Mouse (Mus musculus) myocyte (in vitro differentiated cells): ENCODE results near the gene Ccdc88b. TPM values are rescaled to one million over a fixed set of nuclear protein-coding genes. Genes with fewer than 3 reads are reported as not detected.

ENCODE experiments used
- H3K27me3 ChIP-seq: one replicate; pipeline ENCODE4 v1.6.1; 2011; ENCODE audit not compliant: control insufficient read depth, insufficient read depth, insufficient read length
- H3K36me3 ChIP-seq: one replicate; pipeline ENCODE4 v1.6.1; 2011; ENCODE audit not compliant: control insufficient read depth, insufficient read depth
- H3K4me2 ChIP-seq: one replicate; pipeline ENCODE4 v1.6.1; 2011; ENCODE audit warnings: low read depth, control low read depth
- H3K4me3 ChIP-seq: one replicate; pipeline ENCODE4 v1.5.1; 2011; ENCODE audit warnings: mild to moderate bottlenecking, control low read depth, moderate library complexity
- H3K79me2 ChIP-seq: one replicate; pipeline ENCODE4 v1.6.1; 2011; ENCODE audit not compliant: control insufficient read depth, insufficient read depth
- H3ac ChIP-seq: one replicate; pipeline ENCODE4 v1.6.1; 2011; ENCODE audit not compliant: control insufficient read depth, insufficient read length
- CEBPB ChIP-seq: IDR thresholded peaks from 2 replicates; pipeline ENCODE4 v1.6.1; 2011; ENCODE audit warnings: mild to moderate bottlenecking, moderate library complexity; ENCODE audit not compliant: poor library complexity, insufficient read depth, severe bottlenecking
- E2F4 ChIP-seq: IDR thresholded peaks from one replicate; pipeline ENCODE4 v1.6.1; 2011; ENCODE audit warnings: mild to moderate bottlenecking, control low read depth, moderate library complexity; ENCODE audit not compliant: insufficient read depth
- MAX ChIP-seq: IDR thresholded peaks from one replicate; pipeline ENCODE4 v1.6.1; 2011; ENCODE audit warnings: low read depth, mild to moderate bottlenecking, control low read depth
- MYOD1 ChIP-seq, 3 experiments: IDR thresholded peaks; one replicate each; pipeline ENCODE4 v1.6.1; 2011; ENCODE audit warnings: control low read depth in 2 of 3, low read depth in 2 of 3, mild to moderate bottlenecking in 2 of 3, moderate library complexity in 1 of 3; ENCODE audit not compliant: insufficient read length in 2 of 3, control insufficient read depth in 1 of 3
- MYOG ChIP-seq, 3 experiments: IDR thresholded peaks; one replicate each; pipeline ENCODE4 v1.6.1; 2011; ENCODE audit warnings: control low read depth in 2 of 3, low read depth in 2 of 3, mild to moderate bottlenecking in 2 of 3; ENCODE audit not compliant: insufficient read length in 2 of 3, control insufficient read depth in 1 of 3, insufficient read depth in 1 of 3
- POLR2A ChIP-seq: IDR thresholded peaks from one replicate; pipeline ENCODE4 v1.6.1; 2011; ENCODE audit warnings: low read depth, mild to moderate bottlenecking, control low read depth, moderate library complexity; ENCODE audit not compliant: insufficient read length
- POLR2AphosphoS2 ChIP-seq: IDR thresholded peaks from one replicate; pipeline ENCODE4 v1.6.1; 2011; ENCODE audit warnings: low read depth, control low read depth; ENCODE audit not compliant: insufficient read length
- REST ChIP-seq: IDR thresholded peaks from one replicate; pipeline ENCODE4 v1.6.1; 2011; ENCODE audit warnings: mild to moderate bottlenecking, control low read depth, moderate library complexity; ENCODE audit not compliant: insufficient read depth, insufficient read length
- SRF ChIP-seq: IDR thresholded peaks from one replicate; pipeline ENCODE4 v1.6.1; 2011; ENCODE audit warnings: low read depth; ENCODE audit not compliant: control insufficient read depth, insufficient read length
- TCF12 ChIP-seq: IDR thresholded peaks from one replicate; pipeline ENCODE4 v1.6.1; 2011; ENCODE audit warnings: mild to moderate bottlenecking, control low read depth; ENCODE audit not compliant: poor library complexity, insufficient read depth, severe bottlenecking
- TCF3 ChIP-seq: IDR thresholded peaks from one replicate; pipeline ENCODE4 v1.6.1; 2011; ENCODE audit warnings: low read depth, control low read depth; ENCODE audit not compliant: insufficient read length
- USF1 ChIP-seq: IDR thresholded peaks from one replicate; pipeline ENCODE4 v1.6.1; 2011; ENCODE audit warnings: low read depth, mild to moderate bottlenecking, control low read depth, moderate library complexity
- polyA plus RNA-seq: library from polyadenylated mRNA; unstranded; fragments of >200 nt; fragmentation: generic; extraction: Trizol; gene quantifications from one replicate; pipeline ENCODE4 v1.2.1, GENCODE M21; 2012; ENCODE audit warnings: missing spikeins

Ccdc88b gene
- polyA plus RNA-seq, 1 experiment = 0.23 TPM

- no peaks in the 10 kb centered on the region for H3K79me2 ChIP-seq
- no peak for TF ChIP-seq POLR2A
- TF ChIP-seq CEBPB = no peak
- TF ChIP-seq SRF = no peak
- no peak for TF ChIP-seq E2F4
- TF ChIP-seq MYOG (IDR thresholded peaks at IDR 0.05; ENCODE audit: control insufficient read depth in 1 of 3, insufficient read depth in 1 of 3, insufficient read length in 2 of 3, low read depth in 2 of 3) = no peak
- H3K27me3 ChIP-seq = no peaks in the 10 kb centered on the region
- H3K4me3 ChIP-seq = no peak overlapping the region
- no peak overlapping the region for H3K4me2 ChIP-seq
- no peak overlapping the region for H3ac ChIP-seq
- peaks cover 14% of the 10 kb centered on the region for H3K36me3 ChIP-seq
These were observed 26.7 kb downstream of the Ccdc88b start for GRCm38 (mm10) chr19:6831331-6831730.

DNA sequence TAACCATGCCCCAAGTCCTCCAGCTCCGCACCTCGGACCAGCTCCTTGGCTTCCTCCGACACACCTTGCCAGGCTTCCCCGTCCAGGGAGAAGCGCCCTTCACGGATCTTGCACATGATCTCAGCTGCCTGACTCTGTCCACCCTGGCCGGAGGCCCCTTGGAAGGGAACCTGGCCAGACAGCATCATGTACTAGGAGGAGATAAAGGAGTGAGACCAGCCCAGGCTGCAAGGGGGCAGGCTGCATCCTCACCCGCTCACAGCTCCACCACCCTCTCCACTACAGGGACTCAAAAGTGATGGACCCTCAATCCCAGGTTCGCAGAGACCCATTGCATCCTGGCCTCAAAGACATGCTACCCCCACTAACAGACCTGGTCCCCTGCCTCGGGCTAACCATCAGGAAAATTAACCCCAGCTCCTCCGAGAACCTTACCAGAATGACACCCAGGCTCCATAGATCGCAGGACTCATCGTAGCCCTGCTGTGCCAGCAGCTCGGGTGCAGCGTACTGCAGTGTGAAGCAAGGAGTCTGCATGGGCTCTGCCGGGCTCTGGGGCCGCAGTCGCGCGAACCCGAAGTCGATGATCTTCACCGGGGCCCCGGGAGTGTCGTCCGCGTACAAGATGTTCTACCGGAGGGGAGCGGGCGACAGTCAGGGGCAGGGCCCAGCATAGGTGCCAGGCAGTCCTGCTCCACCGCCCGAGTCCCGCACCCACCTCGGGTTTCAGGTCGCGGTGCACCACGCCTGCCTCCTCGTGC is 27.3 kb downstream of the Ccdc88b start:
- TF ChIP-seq POLR2A = no peak
- TF ChIP-seq MAX = no peak
- TF ChIP-seq CEBPB = no peak
- TF ChIP-seq REST = no peak
- TF ChIP-seq SRF = no peak
- TF ChIP-seq MYOG (IDR thresholded peaks at IDR 0.05; ENCODE audit: control insufficient read depth in 1 of 3, insufficient read depth in 1 of 3, insufficient read length in 2 of 3, low read depth in 2 of 3) = no peak
- no peak for TF ChIP-seq E2F4
- no peak for TF ChIP-seq TCF3
- no peak for TF ChIP-seq MYOD1 (IDR thresholded peaks at IDR 0.05; ENCODE audit: control insufficient read depth in 1 of 3, insufficient read length in 2 of 3, low read depth in 2 of 3)
- TF ChIP-seq POLR2AphosphoS2 = no peak
- Histone ChIP-seq H3K79me2 (no peaks in the 10 kb centered on the region), H3K4me2 (no peak overlapping the region), H3K4me3 (no peak overlapping the region), H3K36me3 (peaks cover 12% of the 10 kb centered on the region), H3ac (no peak overlapping the region), H3K27me3 (no peaks in the 10 kb centered on the region)

DNA sequence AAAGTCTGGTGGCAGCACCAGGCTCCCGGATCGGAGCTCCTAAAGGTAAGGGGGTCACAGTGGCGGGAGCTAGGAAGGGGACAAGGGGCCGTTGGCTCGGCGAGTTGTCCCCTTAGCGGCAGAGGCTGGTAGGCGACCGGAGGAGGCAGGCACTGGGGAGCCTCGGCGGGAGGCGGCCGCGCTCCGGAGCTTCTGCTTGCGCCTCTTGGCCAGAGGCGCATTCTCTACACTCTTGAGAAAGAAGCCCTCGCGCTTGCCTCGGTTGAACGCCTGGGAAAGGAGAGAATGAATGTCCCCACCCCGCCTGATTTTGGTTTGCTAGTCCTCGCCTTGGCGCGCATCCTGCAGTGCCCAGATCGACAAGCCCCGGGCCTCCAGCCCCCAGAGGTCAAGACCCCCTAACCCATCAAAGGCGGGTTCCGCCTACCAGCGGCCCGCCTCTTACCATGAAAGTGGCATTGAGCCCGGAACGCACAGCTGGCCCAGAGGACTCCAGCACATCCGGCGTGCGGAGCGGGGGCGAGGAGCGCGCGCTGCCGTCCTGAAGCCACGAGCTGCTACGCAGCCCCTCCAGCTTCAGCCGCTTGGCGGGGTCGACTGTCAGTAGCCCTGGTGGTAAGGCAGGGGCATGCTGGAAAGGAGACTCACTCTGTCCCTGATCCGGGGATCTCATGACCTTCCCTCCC is 28.0 kb downstream of the Ccdc88b start:
- Histone ChIP-seq H3K79me2 (no peaks in the 10 kb centered on the region), H3K4me2 (no peak overlapping the region), H3K27me3 (no peaks in the 10 kb centered on the region), H3ac (no peak overlapping the region), H3K4me3 (no peak overlapping the region), H3K36me3 (peaks cover 12% of the 10 kb centered on the region)
- TF ChIP-seq TCF3 (no peak), SRF (no peak), POLR2AphosphoS2 (no peak), USF1 (no peak), TCF12 (no peak), POLR2A (no peak), REST (no peak), MYOD1 (IDR thresholded peaks at IDR 0.05; ENCODE audit: control insufficient read depth in 1 of 3, insufficient read length in 2 of 3, low read depth in 2 of 3) (no peak), E2F4 (no peak), MAX (no peak), CEBPB (no peak), MYOG (IDR thresholded peaks at IDR 0.05; ENCODE audit: control insufficient read depth in 1 of 3, insufficient read depth in 1 of 3, insufficient read length in 2 of 3, low read depth in 2 of 3) (no peak)

- Histone ChIP-seq H3K4me2 (no peak overlapping the region), H3ac (no peak overlapping the region), H3K4me3 (no peak overlapping the region), H3K36me3 (peaks cover 12% of the 10 kb centered on the region), H3K79me2 (no peaks in the 10 kb centered on the region), H3K27me3 (no peaks in the 10 kb centered on the region)
- TF ChIP-seq MYOD1 (IDR thresholded peaks at IDR 0.05; ENCODE audit: control insufficient read depth in 1 of 3, insufficient read length in 2 of 3, low read depth in 2 of 3) (no peak), TCF12 (no peak), MAX (no peak), USF1 (no peak), E2F4 (no peak), CEBPB (no peak), MYOG (IDR thresholded peaks at IDR 0.05; ENCODE audit: control insufficient read depth in 1 of 3, insufficient read depth in 1 of 3, insufficient read length in 2 of 3, low read depth in 2 of 3) (no peak), POLR2AphosphoS2 (no peak), TCF3 (no peak), POLR2A (no peak), SRF (no peak), REST (no peak)
These were observed 28.9 kb downstream of the Ccdc88b start for GRCm38 (mm10) chr19:6829069-6829468.

GRCm38 (mm10) chr19:6826601-6827000 is 31.4 kb downstream of the Ccdc88b start:
- no peaks in the 10 kb centered on the region for H3K27me3 ChIP-seq
- H3K4me2 ChIP-seq = no peak overlapping the region

More at GRCm38 (mm10) chr19:6826601-6827000, 31.4 kb downstream of the Ccdc88b start:
- no peaks in the 10 kb centered on the region for H3K36me3 ChIP-seq
- TF ChIP-seq POLR2AphosphoS2 (no peak), POLR2A (no peak), MAX (no peak), CEBPB (no peak), MYOD1 (IDR thresholded peaks at IDR 0.05; ENCODE audit: control insufficient read depth in 1 of 3, insufficient read length in 2 of 3, low read depth in 2 of 3) (no peak), SRF (no peak), E2F4 (no peak)
- no peak overlapping the region for H3K4me3 ChIP-seq
- H3K79me2 ChIP-seq = no peaks in the 10 kb centered on the region
- no peak overlapping the region for H3ac ChIP-seq
